Mouse (Mus musculus) bone marrow, adult 2 months (tissue): ENCODE data around the gene Abhd5.

ENCODE experiments used
- CTCF ChIP-seq: fragments of 200-500 bp; IDR thresholded peaks from 2 replicates; pipeline ENCODE4 v1.5.1; 2011; ENCODE audit warnings: low read length, control low read depth; ENCODE audit not compliant: control insufficient read depth, insufficient read depth
- POLR2A ChIP-seq: fragments of 200-500 bp; IDR thresholded peaks from 2 replicates; pipeline ENCODE4 v1.6.1; 2011; ENCODE audit warnings: low read depth, mild to moderate bottlenecking, control low read depth, low read length, borderline replicate concordance; ENCODE audit not compliant: control insufficient read depth

- no peak for TF ChIP-seq POLR2A
- no peak for TF ChIP-seq CTCF
Observed at GRCm38 (mm10) chr9:122350396-122351130, 845 bp upstream of the Abhd5 start.
